Mouse (Mus musculus): ENCODE results near the gene Rpl19.

GRCm38 (mm10) chr11:98021118-98021517 lies 5.4 kb upstream of the Rpl19 start:
- no peak for TF ChIP-seq MAX (IDR thresholded peaks at IDR 0.05; ENCODE audit: low read length)
- TF ChIP-seq CTCF (conservative IDR thresholded peaks at IDR 0.05 in 1 of 2, IDR thresholded peaks at IDR 0.05 in 1 of 2; ENCODE audit: low read depth in 2 of 2, low read length in 2 of 2): no peak

All from CH12.LX (cell line).